Mouse (Mus musculus) spleen, adult 2 months (tissue): Measurements from ENCODE around the gene Rgs3.

Experiments
- CTCF ChIP-seq: fragments of 200-500 bp; IDR thresholded peaks from 2 replicates; pipeline ENCODE4 v1.5.1; 2011; ENCODE audit warnings: mild to moderate bottlenecking, inconsistent platforms; ENCODE audit not compliant: insufficient read depth, insufficient read length, insufficient replicate concordance; ENCODE audit errors: extremely low read depth
- POLR2A ChIP-seq: fragments of 200-500 bp; IDR thresholded peaks from 2 replicates; pipeline ENCODE4 v1.6.1; 2011; ENCODE audit warnings: low read depth, low read length, inconsistent platforms

DNA sequence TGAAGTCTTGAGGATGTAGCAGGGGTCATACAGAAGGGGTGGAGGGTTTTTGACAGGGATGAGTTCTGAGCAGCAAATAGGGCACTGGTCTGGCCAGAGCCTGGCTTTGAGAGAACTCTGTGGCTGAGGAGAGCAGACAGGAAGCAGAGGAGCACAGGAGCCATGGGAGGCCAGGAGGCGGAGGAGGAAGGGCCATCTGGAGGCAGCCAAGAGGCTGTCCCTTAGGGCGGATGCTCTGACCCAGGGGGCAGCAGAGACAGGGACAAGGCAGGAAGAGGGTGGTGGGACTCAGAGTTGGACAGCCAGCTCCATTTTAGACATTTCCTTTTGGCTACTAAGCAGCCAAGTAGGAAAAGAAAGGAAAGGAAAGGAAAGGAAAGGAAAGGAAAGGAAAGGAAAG is 43.6 kb upstream of the Rgs3 start:
- TF ChIP-seq POLR2A (no peak), CTCF (no peak)
